Mouse (Mus musculus) C2C12 (cell line): ENCODE results near the gene Ascc2. TPM values are rescaled to one million over a fixed set of nuclear protein-coding genes. Genes with fewer than 3 reads are reported as not detected.

Experiments
- H3K27me3 ChIP-seq: one replicate; pipeline ENCODE4 v1.6.1; 2011; ENCODE audit not compliant: control insufficient read depth, insufficient read depth, insufficient read length
- H3K36me3 ChIP-seq: one replicate; pipeline ENCODE4 v1.6.1; 2011; ENCODE audit not compliant: control insufficient read depth, insufficient read depth
- H3K4me3 ChIP-seq: one replicate; pipeline ENCODE4 v1.5.1; 2011; ENCODE audit warnings: mild to moderate bottlenecking, control low read depth; ENCODE audit not compliant: poor library complexity, insufficient read depth, severe bottlenecking
- H3K79me2 ChIP-seq: one replicate; pipeline ENCODE4 v1.6.1; 2011; ENCODE audit not compliant: control insufficient read depth, insufficient read depth
- H3K79me3 ChIP-seq: one replicate; pipeline ENCODE4 v1.6.1; 2011; ENCODE audit warnings: low read depth, control low read depth
- H3ac ChIP-seq: one replicate; pipeline ENCODE3; 2011; ENCODE audit warnings: low read depth; ENCODE audit not compliant: control insufficient read depth, insufficient read length
- CEBPB ChIP-seq: IDR thresholded peaks from one replicate; pipeline ENCODE4 v1.6.1; 2011; ENCODE audit warnings: low read depth, mild to moderate bottlenecking, control low read depth, moderate library complexity
- CTCF ChIP-seq: IDR thresholded peaks from one replicate; pipeline ENCODE4 v1.5.1; 2011; ENCODE audit not compliant: control insufficient read depth, insufficient read depth, insufficient read length
- FOSL1 ChIP-seq: IDR thresholded peaks from one replicate; pipeline ENCODE4 v1.8.0; 2011; ENCODE audit warnings: mild to moderate bottlenecking, low read length; ENCODE audit not compliant: poor library complexity, insufficient read depth, severe bottlenecking
- MAX ChIP-seq: IDR thresholded peaks from one replicate; pipeline ENCODE4 v1.6.1; 2011; ENCODE audit warnings: mild to moderate bottlenecking, control low read depth
- MYOD1 ChIP-seq: IDR thresholded peaks from one replicate; pipeline ENCODE4 v1.6.1; 2011; ENCODE audit warnings: low read depth; ENCODE audit not compliant: control insufficient read depth, insufficient read length
- MYOG ChIP-seq: IDR thresholded peaks from one replicate; pipeline ENCODE4 v1.6.1; 2011; ENCODE audit not compliant: control insufficient read depth, insufficient read length; ENCODE audit errors: extremely low read depth
- USF1 ChIP-seq: IDR thresholded peaks from one replicate; pipeline ENCODE4 v1.6.1; 2011; ENCODE audit warnings: low read depth, mild to moderate bottlenecking, control low read depth, moderate library complexity
- polyA plus RNA-seq: library from polyadenylated mRNA; unstranded; fragments of >200 nt; fragmentation: generic; extraction: Trizol; gene quantifications from one replicate; pipeline ENCODE4 v1.2.1, GENCODE M21; 2012; ENCODE audit warnings: missing spikeins

Gene Ascc2
- polyA plus RNA-seq, 1 experiment = 22.6 TPM

DNA sequence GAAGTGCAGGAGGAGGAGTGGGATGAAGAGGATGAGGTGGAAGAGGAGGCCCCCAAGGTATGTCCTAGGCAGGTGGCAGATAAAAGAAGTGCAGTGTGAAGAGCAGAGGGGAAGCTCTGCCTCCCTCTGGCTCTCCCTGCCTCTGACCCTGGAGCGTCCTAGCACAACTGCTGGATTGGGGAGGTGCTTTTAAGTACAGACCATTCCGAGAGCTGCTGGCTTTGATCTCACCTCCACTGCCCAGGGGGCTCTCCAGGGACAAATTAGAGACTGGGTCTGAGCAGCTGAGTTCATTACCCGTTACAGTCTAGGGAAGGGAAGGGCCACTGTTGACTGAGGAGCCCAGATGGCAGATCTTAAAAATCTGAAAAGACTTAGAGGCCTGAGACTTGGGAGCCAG is 42.6 kb downstream of the Ascc2 start:
- Histone ChIP-seq H3K79me3 (no peaks in the 10 kb centered on the region), H3K27me3 (no peaks in the 10 kb centered on the region), H3ac (no peak overlapping the region), H3K79me2 (no peaks in the 10 kb centered on the region), H3K36me3 (peaks cover 38% of the 10 kb centered on the region), H3K4me3 (no peak overlapping the region)
- TF ChIP-seq CTCF (no peak), MAX (no peak), MYOG (no peak), MYOD1 (no peak), CEBPB (no peak), USF1 (no peak), FOSL1 (no peak)

DNA sequence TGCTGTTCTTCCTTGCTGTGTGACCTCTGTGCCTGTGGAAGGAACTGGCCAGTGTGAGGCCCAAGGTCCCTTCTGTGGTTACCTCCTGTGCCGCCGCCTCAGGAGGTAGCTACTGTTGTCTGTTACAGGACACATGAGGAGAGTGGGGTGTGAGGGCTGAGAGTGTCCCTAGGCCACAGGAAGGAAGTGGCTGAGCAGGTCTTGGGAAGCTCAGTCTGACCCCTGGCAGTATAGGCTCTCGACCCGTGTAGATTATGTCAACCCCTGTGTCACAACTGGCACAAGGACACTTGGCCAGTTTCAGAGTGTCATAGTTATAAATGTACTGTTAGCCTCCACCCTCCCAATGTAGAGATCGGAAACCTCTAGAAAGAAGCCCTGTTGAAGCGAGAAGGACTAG is 46.0 kb downstream of the Ascc2 start:
- H3K79me2 ChIP-seq = no peaks in the 10 kb centered on the region
- no peak for TF ChIP-seq MYOD1
- TF ChIP-seq CTCF = no peak
- TF ChIP-seq FOSL1 = no peak
- TF ChIP-seq USF1 = no peak
- no peaks in the 10 kb centered on the region for H3K27me3 ChIP-seq
- no peak overlapping the region for H3K4me3 ChIP-seq
- peaks cover 23% of the 10 kb centered on the region for H3K36me3 ChIP-seq
- H3ac ChIP-seq = no peak overlapping the region
- H3K79me3 ChIP-seq = no peaks in the 10 kb centered on the region

DNA sequence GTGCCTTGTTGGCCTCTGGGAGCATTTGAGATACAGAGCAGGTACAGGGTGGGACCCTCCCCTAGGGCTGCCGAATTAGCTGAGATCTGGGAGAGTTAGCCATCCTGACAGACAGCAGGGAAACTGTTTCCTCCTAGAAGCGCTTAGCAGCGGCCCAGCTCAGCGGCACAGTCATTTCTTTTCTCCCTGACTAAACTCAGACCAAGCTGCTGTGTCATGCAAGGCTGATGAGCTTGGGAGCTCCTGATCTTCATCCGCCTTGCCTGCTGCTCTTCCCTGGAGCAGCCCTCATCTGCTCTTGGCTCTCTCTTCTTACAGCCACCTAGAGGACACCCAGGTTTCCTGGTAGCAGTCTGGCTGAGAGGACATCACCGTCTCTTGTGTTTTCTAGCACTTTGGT is 46.6 kb downstream of the Ascc2 start:
- Histone ChIP-seq H3K4me3 (no peak overlapping the region), H3K27me3 (no peaks in the 10 kb centered on the region), H3K36me3 (peaks cover 23% of the 10 kb centered on the region), H3K79me3 (no peaks in the 10 kb centered on the region), H3K79me2 (no peaks in the 10 kb centered on the region), H3ac (no peak overlapping the region)
- no peak for TF ChIP-seq CEBPB
- TF ChIP-seq MAX = no peak
- no peak for TF ChIP-seq CTCF
- TF ChIP-seq MYOG = no peak
- no peak for TF ChIP-seq FOSL1
- TF ChIP-seq MYOD1 = no peak
- TF ChIP-seq USF1 = no peak

DNA sequence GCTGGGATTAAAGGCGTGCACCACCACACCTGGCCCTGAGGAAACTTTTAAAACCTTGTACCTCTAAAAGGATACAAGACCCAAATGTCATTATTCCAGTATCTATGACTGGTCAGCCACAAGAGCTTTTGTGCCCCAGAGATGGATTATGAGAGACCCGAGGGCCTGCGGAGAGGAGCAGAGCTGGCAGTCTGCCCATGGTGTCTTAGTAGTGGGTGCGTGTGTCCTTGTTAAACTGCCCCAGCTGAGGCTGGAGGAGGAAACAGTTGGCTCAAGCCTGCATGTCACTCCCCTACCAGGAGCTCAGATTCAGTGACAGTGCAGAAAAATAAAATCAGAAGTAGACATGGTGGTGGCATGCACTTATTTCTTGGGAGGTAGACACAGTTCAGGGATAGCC is 47.5 kb downstream of the Ascc2 start:
- H3K79me3 ChIP-seq = no peaks in the 10 kb centered on the region

DNA sequence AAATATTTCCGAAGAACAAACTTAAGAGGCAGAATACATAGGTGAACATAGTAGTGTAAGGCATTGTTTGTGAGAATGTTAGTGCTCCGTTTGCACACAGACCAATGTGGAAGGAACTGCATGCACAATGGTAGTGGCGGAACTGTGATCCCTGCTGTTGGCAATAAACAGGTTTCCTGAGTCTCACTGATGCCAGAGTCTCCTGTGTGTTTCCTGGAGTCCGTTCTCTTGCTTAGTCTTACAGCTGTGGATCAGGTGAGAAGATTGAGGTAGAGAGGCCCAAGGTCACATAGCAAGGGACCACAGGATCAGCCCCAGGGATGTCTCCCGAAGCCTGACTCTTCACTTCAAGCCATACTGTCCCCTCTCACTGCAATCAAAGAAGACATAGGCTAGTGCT is 48.0 kb downstream of the Ascc2 start:
- H3K27me3 ChIP-seq = no peaks in the 10 kb centered on the region
- peaks cover 23% of the 10 kb centered on the region for H3K36me3 ChIP-seq
- TF ChIP-seq FOSL1 (no peak), USF1 (no peak), MYOG (no peak), CEBPB (no peak)

More for the DNA sequence above, 47.5 kb downstream of the Ascc2 start:
- H3K27me3 ChIP-seq = no peaks in the 10 kb centered on the region
- H3K79me2 ChIP-seq = no peaks in the 10 kb centered on the region
- H3ac ChIP-seq = no peak overlapping the region
- TF ChIP-seq USF1 = no peak
- TF ChIP-seq FOSL1 = no peak
- TF ChIP-seq MYOG = no peak
- no peak for TF ChIP-seq CEBPB
- TF ChIP-seq CTCF = no peak
- no peak for TF ChIP-seq MAX
- no peak for TF ChIP-seq MYOD1
- peaks cover 23% of the 10 kb centered on the region for H3K36me3 ChIP-seq
- H3K4me3 ChIP-seq = no peak overlapping the region

DNA sequence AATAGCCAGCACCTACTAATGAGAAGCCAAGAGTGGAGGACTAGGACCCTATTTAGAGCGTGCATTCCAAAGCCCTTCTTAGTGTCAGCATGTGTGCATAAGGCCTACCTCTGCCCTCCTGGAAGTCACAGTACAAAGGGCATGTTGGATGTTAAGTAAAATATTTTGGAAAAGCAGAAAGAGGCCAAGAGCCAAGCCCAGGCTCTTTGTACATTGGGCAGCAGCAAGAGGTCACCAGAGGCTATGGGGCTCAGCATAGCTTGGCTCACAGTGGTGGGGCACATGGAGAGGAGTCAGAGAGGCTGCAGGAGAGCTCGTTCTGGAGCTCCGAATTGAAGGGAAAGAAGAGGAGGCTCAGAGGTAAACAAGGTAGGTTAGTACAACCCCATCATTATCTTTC is 49.5 kb downstream of the Ascc2 start:
- H3K79me2 ChIP-seq = no peaks in the 10 kb centered on the region
- H3K4me3 ChIP-seq = no peak overlapping the region
- H3K36me3 ChIP-seq = peaks cover 12% of the 10 kb centered on the region
- no peaks in the 10 kb centered on the region for H3K79me3 ChIP-seq
- no peaks in the 10 kb centered on the region for H3K27me3 ChIP-seq
- H3ac ChIP-seq = no peak overlapping the region
- TF ChIP-seq MYOG (no peak), FOSL1 (no peak), MAX (no peak), USF1 (no peak), CTCF (no peak)

More for the DNA sequence above, 48.0 kb downstream of the Ascc2 start:
- Histone ChIP-seq H3K79me3 (no peaks in the 10 kb centered on the region), H3ac (no peak overlapping the region), H3K4me3 (no peak overlapping the region), H3K79me2 (no peaks in the 10 kb centered on the region)

DNA sequence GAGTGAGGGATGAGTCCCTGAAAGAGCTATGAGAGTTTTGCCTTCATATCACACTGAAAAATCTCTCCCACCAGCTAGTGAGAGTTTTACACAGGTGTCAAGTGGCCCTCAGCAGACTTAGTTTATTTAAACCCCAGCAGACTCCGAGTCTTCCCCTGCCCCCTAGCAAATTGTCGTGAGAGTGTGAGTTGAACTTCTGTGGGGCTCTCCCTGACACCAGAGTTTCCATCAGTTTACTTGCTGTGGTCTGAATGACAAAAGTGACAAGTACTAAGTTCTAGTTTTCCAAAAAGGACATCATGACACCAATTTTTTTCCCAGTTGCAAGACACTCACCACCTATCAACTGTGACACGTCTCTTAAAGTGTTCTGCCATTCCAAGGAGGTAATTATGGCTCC is 50.3 kb downstream of the Ascc2 start:
- H3K79me2 ChIP-seq = no peaks in the 10 kb centered on the region
- H3K4me3 ChIP-seq = no peak overlapping the region
- peaks cover 6% of the 10 kb centered on the region for H3K36me3 ChIP-seq
- no peaks in the 10 kb centered on the region for H3K79me3 ChIP-seq
- H3ac ChIP-seq = no peak overlapping the region
- no peak for TF ChIP-seq MAX
- no peak for TF ChIP-seq MYOG
- no peak for TF ChIP-seq MYOD1
- no peak for TF ChIP-seq USF1
- TF ChIP-seq FOSL1 = no peak
- TF ChIP-seq CEBPB = no peak
- TF ChIP-seq CTCF = no peak
- H3K27me3 ChIP-seq = no peaks in the 10 kb centered on the region
